In genomic region chr5:24674238-24674637, GRCm38 (mm10) we compare ENCODE assay signal across 8 mouse cellular contexts. TPM values are rescaled to one million over a fixed set of nuclear protein-coding genes. Genes with fewer than 3 reads are reported as not detected.
A peak's percentile ranks its signal among the peaks of the same experiment; 100 is the strongest.
DNase-seq lines count a peak whose midpoint lies in the region; ATAC-seq and TF ChIP-seq lines count a peak whose summit lies in the region.

No protein-coding gene starts in this region.

- no peak overlapping the region for H3K9ac ChIP-seq in forebrain, embryonic 11.5 days (ENCODE audit: low read length)
- no peak overlapping the region for H3K9ac ChIP-seq in lung, postnatal 0 days (replicated peaks; ENCODE audit: low read depth)

- peak; percentile 96 for TF ChIP-seq CTCF in lung, postnatal 0 days (IDR thresholded peaks at IDR 0.05)

- H3K27ac ChIP-seq in forebrain, embryonic 11.5 days (ENCODE audit: low read depth, low read length), result no peak overlapping the region
- no peak overlapping the region for H3K27ac ChIP-seq in lung, postnatal 0 days (ENCODE audit: low read length)

- no peak overlapping the region for H3K4me3 ChIP-seq in forebrain, embryonic 11.5 days (ENCODE audit: low read depth, low read length)
- H3K4me3 ChIP-seq in lung, postnatal 0 days (ENCODE audit: low read depth, low read length), result no peak overlapping the region

- no peak for TF ChIP-seq EP300 in lung, postnatal 0 days (IDR thresholded peaks at IDR 0.05)

- ATAC-seq in forebrain, embryonic 11.5 days (replicated peaks; ENCODE audit: low FRiP score), result 0 out of 2 replicates have a peak, but pooled peaks have one; percentile 30
- peak; percentile 81 for ATAC-seq in lung, postnatal 0 days

- 34% methylated on average over 4 of the region's 4 CpGs for WGBS in forebrain, embryonic 11.5 days
- WGBS in lung, postnatal 0 days, result 17% methylated on average over 4 of the region's 4 CpGs

- DNase-seq in ES-CJ7 (ENCODE audit: low read depth, low spot score), result peak; percentile 86
- peak; percentile 72 for DNase-seq in c-Kit-positive CD71-negative TER-119-negative erythroid progenitor cells, embryonic 14.5 days (ENCODE audit: low read depth)
- DNase-seq in forebrain, embryonic 11.5 days (ENCODE audit: low spot score), result peak; percentile 82
- DNase-seq in heart, postnatal 36 days, result peak; percentile 84 to 91
- DNase-seq in layer of hippocampus, adult 18-20 months (ENCODE audit: low spot score in 2 of 2), result peak; percentile 69 to 92
- DNase-seq in lung, postnatal 0 days (ENCODE audit: low spot score), result peak; percentile 73
- DNase-seq in retina, adult 2 months (ENCODE audit: low read depth, low spot score), result peak; percentile 52
- peak; percentile 76 to 85 for DNase-seq in thymus, postnatal 36 days

- H3K4me2 ChIP-seq in forebrain, embryonic 11.5 days (ENCODE audit: low read depth, low read length, severe bottlenecking), result no peak overlapping the region
- H3K4me2 ChIP-seq in lung, postnatal 0 days (replicated peaks; ENCODE audit: low read depth, low read length), result no peak overlapping the region

- H3K27me3 ChIP-seq in forebrain, embryonic 11.5 days (ENCODE audit: control insufficient read depth, insufficient read depth, low read length), result no peaks in the 10 kb centered on the region
- H3K27me3 ChIP-seq in lung, postnatal 0 days (replicated peaks; ENCODE audit: insufficient read depth, low read length), result no peaks in the 10 kb centered on the region

- no peaks in the 10 kb centered on the region for H3K4me1 ChIP-seq in forebrain, embryonic 11.5 days (replicated peaks; ENCODE audit: control insufficient read depth, insufficient read depth, low read length)
- no peaks in the 10 kb centered on the region for H3K4me1 ChIP-seq in lung, postnatal 0 days (ENCODE audit: insufficient read depth, low read depth, low read length)

- H3K9me3 ChIP-seq in forebrain, embryonic 11.5 days (ENCODE audit: control insufficient read depth, low read length), result no peaks in the 10 kb centered on the region
- no peaks in the 10 kb centered on the region for H3K9me3 ChIP-seq in lung, postnatal 0 days (ENCODE audit: low read length)

- intact Hi-C loops in heart, postnatal 36 days (cut with DNase I), result loop anchor here (1.0 kb wide), 2 partner anchors 76 to 106 kb away; no protein-coding TSS in a partner anchor

- no peaks in the 10 kb centered on the region for H3K36me3 ChIP-seq in forebrain, embryonic 11.5 days (ENCODE audit: control insufficient read depth, insufficient read depth, low read length)
- H3K36me3 ChIP-seq in lung, postnatal 0 days (ENCODE audit: insufficient read depth, low read length), result no peaks in the 10 kb centered on the region

RNA-seq across cellular contexts. Expression of gene Nub1, which starts 11.1 kb away (rescaled TPM):
- polyA plus RNA-seq in forebrain, embryonic 11.5 days (2014; fragmentation: Nextera tagmentation; extraction: Ambion mirVana), result 33.9 and 34.0 TPM in 2 replicates
- total RNA-seq in heart, postnatal 36 days (2021), result 10 to 100 TPM; 38.0 to 39.3 TPM
- 10 to 100 TPM; 76.0 to 78.0 TPM for total RNA-seq in layer of hippocampus, adult 18-20 months (2021)
- 33.0 and 34.5 TPM in 2 replicates for polyA plus RNA-seq in lung, postnatal 0 days (2015; fragmentation: Nextera tagmentation; extraction: Ambion mirVana)

RNA-seq across cellular contexts. Expression of gene Smarcd3, which starts 50.0 kb away (rescaled TPM):
- 76.0 and 93.8 TPM in 2 replicates for polyA plus RNA-seq in forebrain, embryonic 11.5 days (2014; fragmentation: Nextera tagmentation; extraction: Ambion mirVana)
- total RNA-seq in heart, postnatal 36 days (2021), result 10 to 100 TPM; 63.2 to 64.5 TPM
- 10 to 100 TPM; 87.4 to 93.2 TPM for total RNA-seq in layer of hippocampus, adult 18-20 months (2021)
- 8.0 and 12.1 TPM in 2 replicates for polyA plus RNA-seq in lung, postnatal 0 days (2015; fragmentation: Nextera tagmentation; extraction: Ambion mirVana)

RNA-seq across cellular contexts. Expression of gene Wdr86, which starts 56.3 kb away (rescaled TPM):
- polyA plus RNA-seq in forebrain, embryonic 11.5 days (2014; fragmentation: Nextera tagmentation; extraction: Ambion mirVana), result 13.6 and 16.1 TPM in 2 replicates
- under 1 TPM; 0.49 to 0.53 TPM for total RNA-seq in heart, postnatal 36 days (2021)
- under 1 TPM; 0.33 to 0.62 TPM for total RNA-seq in layer of hippocampus, adult 18-20 months (2021)
- 11.0 and 12.5 TPM in 2 replicates for polyA plus RNA-seq in lung, postnatal 0 days (2015; fragmentation: Nextera tagmentation; extraction: Ambion mirVana)
